Mouse (Mus musculus) thymus, adult 2 months (tissue): ENCODE data around the gene Zfpm1. TPM values are rescaled to one million over a fixed set of nuclear protein-coding genes. Genes with fewer than 3 reads are reported as not detected.

Source experiments
- DNase-seq: peaks from one replicate; pipeline ENCODE4 v3.0.0; 2021
- H3K27ac ChIP-seq: fragments of 200-500 bp; 2 replicates; pipeline ENCODE4 v1.5.1; 2012; ENCODE audit warnings: low read length, control low read depth; ENCODE audit not compliant: control insufficient read depth, insufficient read depth
- H3K27me3 ChIP-seq: fragments of 200-500 bp; 2 replicates; pipeline ENCODE4 v1.6.1; 2012; ENCODE audit warnings: mild to moderate bottlenecking, low read length, moderate library complexity, mixed read lengths; ENCODE audit not compliant: control insufficient read depth, insufficient read depth
- H3K36me3 ChIP-seq: fragments of 200-500 bp; 2 replicates; pipeline ENCODE4 v1.6.1; 2012; ENCODE audit warnings: mild to moderate bottlenecking, low read length, moderate library complexity; ENCODE audit not compliant: control insufficient read depth, insufficient read depth
- H3K4me1 ChIP-seq: fragments of 200-500 bp; replicated peaks from 2 replicates; pipeline ENCODE4 v1.6.1; 2012; ENCODE audit warnings: low read length; ENCODE audit not compliant: control insufficient read depth, insufficient read depth
- H3K4me3 ChIP-seq: fragments of 200-500 bp; 2 replicates; pipeline ENCODE4 v1.5.1; 2012; ENCODE audit warnings: mild to moderate bottlenecking, low read length, control low read depth, moderate library complexity; ENCODE audit not compliant: control insufficient read depth, insufficient read depth
- CTCF ChIP-seq: fragments of 200-500 bp; IDR thresholded peaks from 2 replicates; pipeline ENCODE4 v1.5.1; 2012; ENCODE audit warnings: mild to moderate bottlenecking, control low read depth, low read length, moderate library complexity, borderline replicate concordance; ENCODE audit not compliant: control insufficient read depth, poor library complexity, insufficient read depth; ENCODE audit errors: extremely low read depth
- POLR2A ChIP-seq: fragments of 200-500 bp; IDR thresholded peaks from 2 replicates; pipeline ENCODE4 v1.6.1; 2012; ENCODE audit warnings: mild to moderate bottlenecking, low read length, control low read depth, moderate library complexity; ENCODE audit not compliant: control insufficient read depth, poor library complexity, insufficient read depth; ENCODE audit errors: extremely low read depth
- WGBS: fragments of 180-500 bp; shearing (Covaris S2); methylation state at CpG from one replicate; pipeline ENCODE4 v1.1.7; 2018; 5-methylcytosine and 5-hydroxymethylcytosine counted together
- polyA plus RNA-seq: library from polyadenylated mRNA; depleted of rRNA; stranded (reverse); fragments of >200 nt; gene quantifications from 2 replicates; pipeline ENCODE4 v1.2.3, GENCODE M21; 2012

The Zfpm1 gene
- polyA plus RNA-seq, 1 experiment = 100 TPM

- WGBS = under 1% methylated on average over 69 of the region's 70 CpGs
- peak; percentile 57 for DNase-seq
- Histone ChIP-seq H3K4me1 (peaks cover 54% of the 10 kb centered on the region), H3K27me3 (no peaks in the 10 kb centered on the region), H3K4me3 (peak overlapping the region; percentile 67), H3K36me3 (no peaks in the 10 kb centered on the region), H3K27ac (peak overlapping the region; percentile 16; the same call in 1 of the 2 replicates)
- TF ChIP-seq CTCF = no peak
- TF ChIP-seq POLR2A = no peak
Measured at GRCm38 (mm10) chr8:122282501-122283355, 787 bp downstream of the Zfpm1 start.

DNA sequence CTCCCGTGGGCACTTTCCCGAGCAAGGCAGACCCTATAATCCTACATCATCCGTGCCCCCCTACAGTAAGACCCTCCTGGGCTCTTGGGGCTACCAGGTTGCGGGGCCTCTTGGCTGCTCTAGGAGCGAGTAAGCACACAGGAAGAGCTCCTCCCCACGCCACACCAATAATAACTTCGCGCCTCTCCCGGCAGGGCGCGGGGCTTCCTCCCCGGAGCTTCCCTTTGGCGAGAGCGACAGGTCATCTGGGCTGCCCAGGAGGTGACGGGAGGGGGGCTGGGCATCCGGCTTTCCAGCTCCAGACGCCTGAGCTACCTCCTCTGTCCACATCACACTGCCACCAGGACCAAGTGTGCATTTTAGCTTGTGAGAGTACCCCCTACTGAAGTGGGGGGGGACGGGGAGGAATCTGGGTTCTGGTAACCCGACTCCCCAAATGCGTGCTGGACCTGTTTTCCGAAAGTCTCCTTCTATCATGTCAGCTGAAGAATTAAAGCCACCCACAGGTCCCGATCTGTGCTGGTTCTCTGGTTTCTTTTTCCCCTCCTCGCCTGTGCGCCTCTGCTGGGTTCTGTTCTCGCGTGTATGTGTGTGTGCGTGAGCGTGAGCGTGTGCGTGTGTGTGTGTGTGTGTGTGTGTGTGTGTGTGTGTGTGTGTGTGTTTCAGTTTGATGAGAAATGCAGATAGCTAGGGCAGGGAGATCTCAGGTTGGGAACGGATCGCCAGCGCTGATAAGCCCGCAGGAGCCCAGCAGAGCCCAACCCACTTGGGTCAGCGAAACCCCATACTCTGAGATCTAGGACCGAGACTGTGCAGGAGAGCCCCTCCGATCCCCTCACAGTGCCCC, 1.6 kb downstream of the Zfpm1 start:
- WGBS = under 1% methylated on average over 37 of the region's 37 CpGs
- Histone ChIP-seq H3K4me3 (peak overlapping the region; percentile 67), H3K27me3 (no peaks in the 10 kb centered on the region), H3K4me1 (peaks cover 61% of the 10 kb centered on the region), H3K27ac (peak overlapping the region; percentile 69), H3K36me3 (no peaks in the 10 kb centered on the region)
- peak; percentile 57 for DNase-seq
- TF ChIP-seq POLR2A = no peak; the same call in 1 of the 2 replicates
- TF ChIP-seq CTCF = no peak

DNA sequence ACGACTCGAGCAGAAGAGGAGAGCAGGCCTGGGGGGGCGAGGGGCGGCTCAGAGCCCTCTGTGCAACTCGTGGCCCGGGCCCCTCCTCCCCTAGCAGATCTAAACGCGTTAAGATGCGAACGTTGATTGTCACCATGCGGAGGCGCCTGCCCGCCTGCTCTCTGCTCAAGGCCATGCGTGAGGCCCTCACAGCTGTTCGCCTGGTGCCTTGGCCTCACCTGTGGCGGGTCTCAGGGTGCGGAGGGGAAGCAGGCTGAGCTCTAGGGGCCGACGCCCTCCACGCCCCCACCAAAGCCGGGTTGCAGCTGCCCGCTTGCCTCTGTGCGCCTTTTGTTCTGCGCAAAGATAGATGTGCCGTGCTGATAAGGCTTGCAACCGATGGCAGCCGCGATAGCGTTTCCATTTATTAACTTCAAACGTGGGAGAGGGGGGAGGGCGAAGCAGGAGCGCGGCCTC, 2.3 kb downstream of the Zfpm1 start:
- TF ChIP-seq POLR2A = 0 out of 2 replicates have a peak, but pooled peaks have one; percentile 36
- peak; percentile 36; the same call in 1 of the 2 replicates for TF ChIP-seq CTCF
- H3K4me3 ChIP-seq = peak overlapping the region; percentile 67
- DNase-seq = peak; percentile 82
- WGBS = under 1% methylated on average over 33 of the region's 33 CpGs
- no peaks in the 10 kb centered on the region for H3K27me3 ChIP-seq
- H3K36me3 ChIP-seq = no peaks in the 10 kb centered on the region
- H3K4me1 ChIP-seq = peaks cover 61% of the 10 kb centered on the region
- peak overlapping the region; percentile 69 for H3K27ac ChIP-seq

- Histone ChIP-seq H3K27ac (peak overlapping the region; percentile 69), H3K36me3 (no peaks in the 10 kb centered on the region), H3K4me1 (peaks cover 62% of the 10 kb centered on the region), H3K4me3 (peak overlapping the region; percentile 67), H3K27me3 (no peaks in the 10 kb centered on the region)
- DNase-seq = peak; percentile 58
- TF ChIP-seq POLR2A = no peak
- TF ChIP-seq CTCF = no peak
- WGBS = under 1% methylated on average over 21 of the region's 21 CpGs
Measured at GRCm38 (mm10) chr8:122284659-122285261, 2.8 kb downstream of the Zfpm1 start.

- peak; percentile 17 for DNase-seq
- H3K27ac ChIP-seq = peak overlapping the region; percentile 69
- 22% methylated on average over 6 of the region's 6 CpGs for WGBS
- peaks cover 67% of the 10 kb centered on the region for H3K4me1 ChIP-seq
- no peaks in the 10 kb centered on the region for H3K36me3 ChIP-seq
- TF ChIP-seq POLR2A (no peak), CTCF (no peak)
- H3K27me3 ChIP-seq = no peaks in the 10 kb centered on the region
- no peak overlapping the region for H3K4me3 ChIP-seq
Measured at GRCm38 (mm10) chr8:122285727-122286126, 3.8 kb downstream of the Zfpm1 start.

GRCm38 (mm10) chr8:122286899-122287298, 5.0 kb downstream of the Zfpm1 start:
- no peak for DNase-seq
- whole genome bisulfite sequencing = 92% methylated on average over 10 of the region's 10 CpGs
- H3K36me3 ChIP-seq = no peaks in the 10 kb centered on the region
- H3K4me3 ChIP-seq = no peak overlapping the region
- no peak overlapping the region for H3K27ac ChIP-seq
- TF ChIP-seq CTCF (no peak), POLR2A (no peak)
- H3K4me1 ChIP-seq = peaks cover 63% of the 10 kb centered on the region
- H3K27me3 ChIP-seq = no peaks in the 10 kb centered on the region
